Mouse (Mus musculus): ENCODE measurements around the gene Hdac4. TPM values are rescaled to one million over a fixed set of nuclear protein-coding genes. Genes with fewer than 3 reads are reported as not detected.

Gene Hdac4
- polyA plus RNA-seq, 1 experiment from 2014 or later: 14.2 TPM

GRCm38 (mm10) chr1:92100371-92100891 lies 95.1 kb downstream of the Hdac4 start:
- DNase-seq (ENCODE audit: low spot score): no peak
- H3K27me3 ChIP-seq (ENCODE audit: insufficient read depth, poor library complexity, severe bottlenecking): no peaks in the 10 kb centered on the region
- H3K27ac ChIP-seq: peak overlapping the region; percentile 49; the same call in 1 of the 2 replicates
- H3K4me3 ChIP-seq: no peak overlapping the region
- WGBS: 67% methylated on average over 4 of the region's 4 CpGs
- H3K36me3 ChIP-seq: no peaks in the 10 kb centered on the region
- peaks cover 41% of the 10 kb centered on the region for H3K4me1 ChIP-seq
- H3K9me3 ChIP-seq: no peaks in the 10 kb centered on the region

- Histone ChIP-seq H3K9me3 (no peaks in the 10 kb centered on the region), H3K4me1 (peaks cover 41% of the 10 kb centered on the region), H3K27me3 (ENCODE audit: insufficient read depth, poor library complexity, severe bottlenecking) (no peaks in the 10 kb centered on the region), H3K27ac (peak overlapping the region; percentile 59; the same call in 1 of the 2 replicates), H3K4me3 (no peak overlapping the region), H3K36me3 (no peaks in the 10 kb centered on the region)
- DNase-seq (ENCODE audit: low spot score): no peak
- 71% methylated on average over 4 of the region's 4 CpGs for WGBS
These were observed 95.5 kb downstream of the Hdac4 start for GRCm38 (mm10) chr1:92099964-92100363.

- peaks cover 41% of the 10 kb centered on the region for H3K4me1 ChIP-seq
- H3K36me3 ChIP-seq: no peaks in the 10 kb centered on the region
- H3K27ac ChIP-seq: peak overlapping the region; percentile 59; the same call in 1 of the 2 replicates
- DNase-seq (ENCODE audit: low spot score): no peak
- H3K4me3 ChIP-seq: no peak overlapping the region
- no peaks in the 10 kb centered on the region for H3K27me3 ChIP-seq (ENCODE audit: insufficient read depth, poor library complexity, severe bottlenecking)
- 51% methylated on average over 4 of the region's 4 CpGs for WGBS
- H3K9me3 ChIP-seq: no peaks in the 10 kb centered on the region
These were observed 96.0 kb downstream of the Hdac4 start for GRCm38 (mm10) chr1:92099502-92099901.

GRCm38 (mm10) chr1:92098456-92098855 lies 97.0 kb downstream of the Hdac4 start:
- Histone ChIP-seq H3K27ac (no peak overlapping the region), H3K9me3 (no peaks in the 10 kb centered on the region), H3K4me3 (no peak overlapping the region), H3K4me1 (peaks cover 39% of the 10 kb centered on the region), H3K27me3 (ENCODE audit: insufficient read depth, poor library complexity, severe bottlenecking) (no peaks in the 10 kb centered on the region), H3K36me3 (no peaks in the 10 kb centered on the region)
- no peak for DNase-seq (ENCODE audit: low spot score)
- WGBS: 77% methylated on average over 3 of the region's 3 CpGs

GRCm38 (mm10) chr1:92096991-92097525 lies 98.4 kb downstream of the Hdac4 start:
- no peaks in the 10 kb centered on the region for H3K9me3 ChIP-seq
- DNase-seq (ENCODE audit: low spot score): no peak
- 68% methylated on average over 3 of the region's 3 CpGs for WGBS
- no peak overlapping the region for H3K27ac ChIP-seq
- H3K36me3 ChIP-seq: no peaks in the 10 kb centered on the region
- no peaks in the 10 kb centered on the region for H3K27me3 ChIP-seq (ENCODE audit: insufficient read depth, poor library complexity, severe bottlenecking)
- H3K4me1 ChIP-seq: peaks cover 25% of the 10 kb centered on the region
- H3K4me3 ChIP-seq: no peak overlapping the region

- Histone ChIP-seq H3K27ac (no peak overlapping the region), H3K36me3 (no peaks in the 10 kb centered on the region), H3K4me3 (no peak overlapping the region), H3K27me3 (ENCODE audit: insufficient read depth, poor library complexity, severe bottlenecking) (no peaks in the 10 kb centered on the region), H3K9me3 (no peaks in the 10 kb centered on the region), H3K4me1 (peaks cover 8% of the 10 kb centered on the region)
- WGBS: 80% methylated on average over 4 of the region's 4 CpGs
- DNase-seq (ENCODE audit: low spot score): no peak
These were observed 103.2 kb downstream of the Hdac4 start for GRCm38 (mm10) chr1:92092286-92092685.

GRCm38 (mm10) chr1:92087821-92088220 lies 107.7 kb downstream of the Hdac4 start:
- WGBS: 71% methylated on average over 2 of the region's 2 CpGs
- no peak for DNase-seq (ENCODE audit: low spot score)
- no peaks in the 10 kb centered on the region for H3K27me3 ChIP-seq (ENCODE audit: insufficient read depth, poor library complexity, severe bottlenecking)
- H3K27ac ChIP-seq: no peak overlapping the region
- H3K9me3 ChIP-seq: no peaks in the 10 kb centered on the region
- H3K4me3 ChIP-seq: no peak overlapping the region
- peaks cover 47% of the 10 kb centered on the region for H3K4me1 ChIP-seq
- no peaks in the 10 kb centered on the region for H3K36me3 ChIP-seq

GRCm38 (mm10) chr1:92087343-92087742 lies 108.2 kb downstream of the Hdac4 start:
- 72% methylated on average over 2 of the region's 2 CpGs for WGBS
- Histone ChIP-seq H3K27me3 (ENCODE audit: insufficient read depth, poor library complexity, severe bottlenecking) (no peaks in the 10 kb centered on the region), H3K4me3 (no peak overlapping the region), H3K27ac (no peak overlapping the region; the same call in 1 of the 2 replicates), H3K9me3 (no peaks in the 10 kb centered on the region), H3K36me3 (no peaks in the 10 kb centered on the region), H3K4me1 (peaks cover 52% of the 10 kb centered on the region)
- DNase-seq (ENCODE audit: low spot score): no peak

- no peak overlapping the region for H3K4me3 ChIP-seq
- no peaks in the 10 kb centered on the region for H3K27me3 ChIP-seq (ENCODE audit: insufficient read depth, poor library complexity, severe bottlenecking)
- no peaks in the 10 kb centered on the region for H3K9me3 ChIP-seq
- no peak for DNase-seq (ENCODE audit: low spot score)
- H3K27ac ChIP-seq: no peak overlapping the region
- peaks cover 57% of the 10 kb centered on the region for H3K4me1 ChIP-seq
- no peaks in the 10 kb centered on the region for H3K36me3 ChIP-seq
- 88% methylated on average over 4 of the region's 4 CpGs for WGBS
These were observed 108.7 kb downstream of the Hdac4 start for GRCm38 (mm10) chr1:92086841-92087240.

- peaks cover 58% of the 10 kb centered on the region for H3K4me1 ChIP-seq
- no peak overlapping the region for H3K27ac ChIP-seq
- H3K27me3 ChIP-seq (ENCODE audit: insufficient read depth, poor library complexity, severe bottlenecking): no peaks in the 10 kb centered on the region
- H3K36me3 ChIP-seq: no peaks in the 10 kb centered on the region
- 32% methylated on average over 1 of the region's 1 CpGs for WGBS
- H3K4me3 ChIP-seq: no peak overlapping the region
- no peak for DNase-seq (ENCODE audit: low spot score)
- H3K9me3 ChIP-seq: no peaks in the 10 kb centered on the region
These were observed 109.2 kb downstream of the Hdac4 start for GRCm38 (mm10) chr1:92086277-92086813.

GRCm38 (mm10) chr1:92084738-92085137 lies 110.8 kb downstream of the Hdac4 start:
- Histone ChIP-seq H3K4me1 (peaks cover 69% of the 10 kb centered on the region), H3K9me3 (no peaks in the 10 kb centered on the region), H3K27ac (no peak overlapping the region), H3K36me3 (no peaks in the 10 kb centered on the region), H3K4me3 (no peak overlapping the region), H3K27me3 (ENCODE audit: insufficient read depth, poor library complexity, severe bottlenecking) (no peaks in the 10 kb centered on the region)
- 91% methylated on average over 2 of the region's 2 CpGs for WGBS
- no peak for DNase-seq (ENCODE audit: low spot score)

- no peak for DNase-seq (ENCODE audit: low spot score)
- Histone ChIP-seq H3K36me3 (no peaks in the 10 kb centered on the region), H3K9me3 (no peaks in the 10 kb centered on the region), H3K4me1 (peaks cover 75% of the 10 kb centered on the region), H3K4me3 (no peak overlapping the region), H3K27me3 (ENCODE audit: insufficient read depth, poor library complexity, severe bottlenecking) (no peaks in the 10 kb centered on the region), H3K27ac (peak overlapping the region; percentile 66; the same call in 1 of the 2 replicates)
- WGBS: 8% methylated on average over 3 of the region's 3 CpGs
These were observed 111.5 kb downstream of the Hdac4 start for GRCm38 (mm10) chr1:92084004-92084403.

- Histone ChIP-seq H3K27me3 (ENCODE audit: insufficient read depth, poor library complexity, severe bottlenecking) (no peaks in the 10 kb centered on the region), H3K4me1 (peaks cover 79% of the 10 kb centered on the region), H3K27ac (peak overlapping the region; percentile 66; the same call in 1 of the 2 replicates), H3K36me3 (no peaks in the 10 kb centered on the region), H3K9me3 (no peaks in the 10 kb centered on the region), H3K4me3 (no peak overlapping the region)
- no peak for DNase-seq (ENCODE audit: low spot score)
- 62% methylated on average over 6 of the region's 6 CpGs for WGBS
These were observed 112.5 kb downstream of the Hdac4 start for GRCm38 (mm10) chr1:92082837-92083541.

Data from heart, embryonic 10.5 days (tissue).